Mouse (Mus musculus): ENCODE measurements around the gene Tmprss11d.

GRCm38 (mm10) chr5:86407941-86408340 is 34.7 kb upstream of the Tmprss11d start:
- TF ChIP-seq CTCF (IDR thresholded peaks at IDR 0.05 in 2 of 3, conservative IDR thresholded peaks at IDR 0.05 in 1 of 3; ENCODE audit: control insufficient read depth in 1 of 3, insufficient read depth in 1 of 3, low read depth in 2 of 3, low read length in 3 of 3, poor library complexity in 1 of 3, severe bottlenecking in 1 of 3) = no peak
- TF ChIP-seq USF1 (IDR thresholded peaks at IDR 0.05; ENCODE audit: low read depth, low read length) = no peak
- TF ChIP-seq MAX (IDR thresholded peaks at IDR 0.05; ENCODE audit: low read length) = no peak
- TF ChIP-seq NRF1 (IDR thresholded peaks at IDR 0.05; ENCODE audit: insufficient read depth, low read depth, low read length, poor library complexity, severe bottlenecking) = no peak
- no peak for TF ChIP-seq SIN3A (IDR thresholded peaks at IDR 0.05; ENCODE audit: low read length)
- TF ChIP-seq MYC (IDR thresholded peaks at IDR 0.05; ENCODE audit: low read depth, low read length) = no peak
- TF ChIP-seq KAT2A (conservative IDR thresholded peaks at IDR 0.05; ENCODE audit: low read depth, low read length) = no peak
- no peak for TF ChIP-seq POLR2A (IDR thresholded peaks at IDR 0.05; ENCODE audit: control insufficient read depth in 1 of 2, insufficient read depth in 1 of 2, low read depth in 1 of 2, low read length in 2 of 2, poor library complexity in 1 of 2)
- no peak for TF ChIP-seq EP300 (IDR thresholded peaks at IDR 0.05; ENCODE audit: low read depth in 1 of 2, low read length in 2 of 2)
- no peak for TF ChIP-seq BHLHE40 (IDR thresholded peaks at IDR 0.05; ENCODE audit: borderline replicate concordance, low read depth, low read length)
- TF ChIP-seq GABPA (IDR thresholded peaks at IDR 0.05; ENCODE audit: low read depth, low read length) = no peak
- no peak for TF ChIP-seq ZMIZ1 (IDR thresholded peaks at IDR 0.05; ENCODE audit: low read depth, low read length)
